Mouse (Mus musculus) lung, embryonic 15.5 days (tissue): ENCODE data around the gene Chpf2. TPM values are rescaled to one million over a fixed set of nuclear protein-coding genes. Genes with fewer than 3 reads are reported as not detected.
A peak's percentile ranks its signal among the peaks of the same experiment; 100 is the strongest.
"Not testable (repeated sequence)": the region's sequence is repeated elsewhere in the genome, so short reads cannot be mapped to it uniquely, and the experiment has no call there.

ENCODE experiments used
- ATAC-seq: fragments of 200-750 bp; cut with Nextera tagmentation; 2 replicates; pipeline ENCODE4 v1.8.0; 2017; ENCODE audit warnings: moderate number of reproducible peaks, borderline replicate concordance; ENCODE audit not compliant: low FRiP score, low TSS enrichment; ENCODE audit errors: extremely low read depth
- H3K27ac ChIP-seq: fragments of 300-500 bp; sonication (generic); 2 replicates; pipeline ENCODE4 v1.5.1; 2015; ENCODE audit warnings: moderate library complexity, mild to moderate bottlenecking, inconsistent platforms
- H3K27me3 ChIP-seq: fragments of 300-500 bp; sonication (generic); 2 replicates; pipeline ENCODE4 v1.6.1; 2015; ENCODE audit warnings: inconsistent platforms
- H3K36me3 ChIP-seq: fragments of 300-500 bp; sonication (generic); 2 replicates; pipeline ENCODE4 v1.6.1; 2015; ENCODE audit warnings: inconsistent platforms
- H3K4me1 ChIP-seq: fragments of 300-500 bp; sonication (generic); 2 replicates; pipeline ENCODE4 v1.6.1; 2015; ENCODE audit warnings: inconsistent platforms
- H3K4me2 ChIP-seq: fragments of 300-500 bp; sonication (generic); 2 replicates; pipeline ENCODE4 v1.6.1; 2015; ENCODE audit warnings: inconsistent platforms, mild to moderate bottlenecking, moderate library complexity
- H3K4me3 ChIP-seq: fragments of 300-500 bp; sonication (generic); 2 replicates; pipeline ENCODE4 v1.5.1; 2015; ENCODE audit warnings: mild to moderate bottlenecking, inconsistent platforms
- H3K9ac ChIP-seq: fragments of 300-500 bp; sonication (generic); 2 replicates; pipeline ENCODE4 v1.6.1; 2015; ENCODE audit warnings: inconsistent platforms
- H3K9me3 ChIP-seq: fragments of 300-500 bp; sonication (generic); 2 replicates; pipeline ENCODE4 v1.6.1; 2016; ENCODE audit warnings: inconsistent platforms
- WGBS: fragments of 180-500 bp; shearing (Covaris S2); methylation state at CpG from one replicate; pipeline ENCODE4 v1.1.7; 2015; 5-methylcytosine and 5-hydroxymethylcytosine counted together
- polyA plus RNA-seq: library from polyadenylated mRNA; unstranded; fragments of >200 nt; fragmentation: Nextera tagmentation; extraction: Ambion mirVana; gene quantifications from 2 replicates; pipeline ENCODE4 v1.2.1, GENCODE M21; 2015

The Chpf2 gene
- 21.7 and 21.8 TPM in 2 replicates for polyA plus RNA-seq

- Histone ChIP-seq H3K36me3 (peaks cover 29% of the 10 kb centered on the region), H3K4me2 (peak within 1 kb of the TSS; percentile 85), H3K27ac (peak within 1 kb of the TSS; percentile 47; the same call in 1 of the 2 replicates), H3K4me3 (peak within 1 kb of the TSS; percentile 92), H3K9me3 (no peaks in the 10 kb centered on the region), H3K4me1 (peaks cover 28% of the 10 kb centered on the region), H3K27me3 (no peaks in the 10 kb centered on the region), H3K9ac (peak within 1 kb of the TSS; percentile 75)
- 0% methylated on average over 43 of the region's 43 CpGs for WGBS
- peak; percentile 88 for ATAC-seq
Observed at GRCm38 (mm10) chr5:24586547-24587199, at the start of gene Chpf2. Chpf2 (plus strand) TSS chr5:24586741.

DNA sequence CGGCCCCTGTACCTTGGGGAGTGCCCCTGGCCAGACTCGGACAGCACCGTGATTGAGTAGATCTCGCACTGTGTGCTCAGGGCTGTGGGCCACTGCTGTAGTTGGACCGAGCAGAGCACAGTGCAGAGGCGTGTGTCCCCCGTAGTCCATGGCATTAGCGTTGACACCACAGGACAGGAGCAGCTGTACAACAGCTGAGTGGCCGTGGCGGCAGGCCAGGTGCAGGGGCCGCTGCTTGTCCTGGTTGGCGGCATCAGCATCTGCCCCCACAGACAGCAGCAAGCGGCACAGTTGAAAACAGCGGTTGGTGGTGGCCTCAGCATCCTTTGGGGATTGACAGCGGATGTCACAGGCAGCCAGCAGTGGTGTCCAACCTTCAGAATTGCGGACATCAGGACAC, 48.9 kb upstream of the Chpf2 start:
- no peak for ATAC-seq
- Histone ChIP-seq H3K4me3 (no peak overlapping the region), H3K27me3 (peaks cover 20% of the 10 kb centered on the region), H3K4me2 (no peak overlapping the region), H3K4me1 (peaks cover 16% of the 10 kb centered on the region), H3K9me3 (no peaks in the 10 kb centered on the region), H3K9ac (no peak overlapping the region), H3K36me3 (no peaks in the 10 kb centered on the region), H3K27ac (no peak overlapping the region)
- 59% methylated on average over 16 of the region's 16 CpGs for WGBS

DNA sequence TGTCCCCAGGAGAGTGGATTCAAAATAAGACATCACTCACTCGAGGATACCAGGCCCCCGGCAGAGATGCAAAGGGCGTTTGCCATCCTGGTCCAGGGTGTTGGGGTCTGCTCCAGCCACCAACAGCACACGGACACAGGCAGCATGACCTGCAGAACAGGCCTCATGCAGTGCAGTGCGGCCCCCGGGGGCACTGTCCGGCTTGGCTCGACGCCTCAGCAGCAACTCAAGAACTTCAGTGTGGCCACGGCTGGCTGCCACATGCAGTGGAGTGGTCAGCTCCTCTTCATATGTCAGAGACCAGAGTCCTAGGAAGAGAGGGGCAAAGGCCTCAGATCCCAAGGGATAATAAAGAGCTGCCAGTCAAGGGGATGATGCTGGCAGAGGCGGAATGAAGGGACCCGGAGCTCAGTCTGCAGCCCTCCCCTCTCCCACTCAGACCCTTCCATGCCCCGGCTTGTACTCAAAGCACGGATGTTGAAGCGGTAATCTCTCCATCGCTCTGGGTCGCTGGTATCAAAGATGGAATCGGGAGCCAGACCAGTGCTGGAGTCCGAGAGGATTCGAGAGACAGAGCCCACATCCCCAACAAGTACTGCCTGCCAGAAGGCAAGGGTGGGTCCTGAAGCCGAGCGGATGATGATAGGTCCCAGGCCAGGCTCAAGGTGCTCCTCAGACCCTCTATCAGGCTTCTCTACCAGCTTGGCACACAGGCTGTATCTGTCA, 46.8 kb upstream of the Chpf2 start:
- H3K36me3 ChIP-seq, result no peaks in the 10 kb centered on the region
- H3K4me2 ChIP-seq, result no peak overlapping the region
- no peak overlapping the region for H3K4me3 ChIP-seq
- 79% methylated on average over 22 of the region's 22 CpGs for WGBS
- peaks cover 16% of the 10 kb centered on the region for H3K4me1 ChIP-seq
- H3K27ac ChIP-seq, result no peak overlapping the region
- 0 out of 2 replicates have a peak, but pooled peaks have one; percentile 3 for ATAC-seq
- H3K9ac ChIP-seq, result no peak overlapping the region
- peaks cover 8% of the 10 kb centered on the region for H3K27me3 ChIP-seq
- H3K9me3 ChIP-seq, result no peaks in the 10 kb centered on the region

DNA sequence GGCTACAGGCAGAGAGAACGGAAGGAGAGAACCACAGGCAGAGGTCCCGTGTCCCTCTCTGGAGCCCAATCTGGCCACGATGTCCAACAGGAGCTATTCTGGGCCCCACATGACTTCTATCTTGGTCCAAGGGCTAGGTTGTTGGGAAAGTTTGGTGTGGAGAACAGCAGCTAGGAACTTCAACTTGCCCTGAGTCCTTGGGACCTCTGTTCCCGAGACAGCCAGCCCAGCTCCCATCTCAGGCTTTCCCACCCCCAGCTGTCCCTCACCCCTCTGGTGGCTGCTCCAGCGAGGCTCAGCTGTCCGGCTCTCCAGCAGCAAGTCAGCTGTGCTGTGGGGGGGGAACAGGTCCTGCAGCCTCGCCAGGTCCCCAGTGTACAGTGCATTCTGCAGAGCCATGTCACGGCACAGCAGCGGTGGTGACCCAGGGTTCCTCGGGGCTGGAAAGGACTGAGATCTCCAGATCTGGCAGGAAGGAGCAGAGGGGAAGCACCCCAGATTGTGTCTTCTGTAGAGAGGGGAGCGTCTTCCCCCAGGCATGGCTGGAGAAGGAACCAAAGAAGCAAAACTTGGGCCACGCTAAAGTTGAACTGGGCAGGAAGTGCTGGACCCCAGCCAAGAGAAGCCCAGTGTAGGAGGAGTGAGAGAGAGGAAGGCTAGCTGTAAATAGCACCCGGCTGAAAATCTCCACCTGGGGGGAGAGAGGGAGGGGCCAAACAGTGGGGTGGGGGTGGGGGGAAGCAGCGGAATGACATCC, 46.0 kb upstream of the Chpf2 start, which contains the start of gene Asb10:
Gene Asb10 (minus strand): TSS at position 592 of the 757 bp plus-strand sequence.
- Histone ChIP-seq H3K36me3 (no peaks in the 10 kb centered on the region), H3K4me2 (peak within 1 kb of the TSS; percentile 45), H3K9me3 (no peaks in the 10 kb centered on the region), H3K4me1 (peaks cover 16% of the 10 kb centered on the region), H3K4me3 (peak within 1 kb of the TSS; percentile 6; the same call in 1 of the 2 replicates), H3K9ac (no peak within 1 kb of the TSS), H3K27ac (0 out of 2 replicates have a peak within 1 kb of the TSS, but pooled peaks have one; percentile 4), H3K27me3 (peaks cover 8% of the 10 kb centered on the region)
- peak; percentile 62; the same call in 1 of the 2 replicates for ATAC-seq
- 13% methylated on average over 14 of the region's 14 CpGs for WGBS

- Histone ChIP-seq H3K4me1 (peaks cover 16% of the 10 kb centered on the region), H3K27ac (0 out of 2 replicates have a peak overlapping the region, but pooled peaks have one; percentile 4), H3K9me3 (no peaks in the 10 kb centered on the region), H3K36me3 (no peaks in the 10 kb centered on the region), H3K4me3 (0 out of 2 replicates have a peak overlapping the region, but pooled peaks have one; percentile 6), H3K9ac (no peak overlapping the region), H3K4me2 (peak overlapping the region; percentile 45), H3K27me3 (peaks cover 8% of the 10 kb centered on the region)
- WGBS, result 5% methylated on average over 6 of the region's 6 CpGs
- ATAC-seq, result no peak
Observed at GRCm38 (mm10) chr5:24541144-24541569, 45.4 kb upstream of the Chpf2 start.

DNA sequence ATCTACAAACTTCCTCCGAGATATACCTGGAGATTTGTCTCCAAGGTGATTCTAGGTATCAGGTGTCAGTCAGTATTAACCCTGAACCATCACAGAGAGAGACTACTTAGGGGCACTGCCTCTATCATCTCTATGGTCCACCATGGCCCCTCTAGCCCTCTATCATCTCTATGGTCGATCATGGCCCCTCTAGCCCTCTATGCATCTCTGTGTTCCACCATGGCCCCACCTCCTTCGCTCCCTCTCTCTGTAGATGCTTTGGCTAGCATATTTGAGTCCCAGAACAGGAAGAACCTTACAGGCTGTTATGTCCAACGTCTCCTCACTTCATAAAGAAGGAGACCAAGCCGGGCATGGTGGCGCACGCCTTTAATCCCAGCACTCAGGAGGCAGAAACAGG, 43.9 kb upstream of the Chpf2 start:
- WGBS, result 85% methylated on average over 7 of the region's 7 CpGs
- Histone ChIP-seq H3K4me1 (peaks cover 16% of the 10 kb centered on the region), H3K9me3 (no peaks in the 10 kb centered on the region), H3K27ac (no peak overlapping the region), H3K36me3 (no peaks in the 10 kb centered on the region), H3K4me2 (no peak overlapping the region), H3K4me3 (no peak overlapping the region), H3K9ac (no peak overlapping the region), H3K27me3 (peaks cover 4% of the 10 kb centered on the region; the same call in 1 of the 2 replicates)
- no peak for ATAC-seq

DNA sequence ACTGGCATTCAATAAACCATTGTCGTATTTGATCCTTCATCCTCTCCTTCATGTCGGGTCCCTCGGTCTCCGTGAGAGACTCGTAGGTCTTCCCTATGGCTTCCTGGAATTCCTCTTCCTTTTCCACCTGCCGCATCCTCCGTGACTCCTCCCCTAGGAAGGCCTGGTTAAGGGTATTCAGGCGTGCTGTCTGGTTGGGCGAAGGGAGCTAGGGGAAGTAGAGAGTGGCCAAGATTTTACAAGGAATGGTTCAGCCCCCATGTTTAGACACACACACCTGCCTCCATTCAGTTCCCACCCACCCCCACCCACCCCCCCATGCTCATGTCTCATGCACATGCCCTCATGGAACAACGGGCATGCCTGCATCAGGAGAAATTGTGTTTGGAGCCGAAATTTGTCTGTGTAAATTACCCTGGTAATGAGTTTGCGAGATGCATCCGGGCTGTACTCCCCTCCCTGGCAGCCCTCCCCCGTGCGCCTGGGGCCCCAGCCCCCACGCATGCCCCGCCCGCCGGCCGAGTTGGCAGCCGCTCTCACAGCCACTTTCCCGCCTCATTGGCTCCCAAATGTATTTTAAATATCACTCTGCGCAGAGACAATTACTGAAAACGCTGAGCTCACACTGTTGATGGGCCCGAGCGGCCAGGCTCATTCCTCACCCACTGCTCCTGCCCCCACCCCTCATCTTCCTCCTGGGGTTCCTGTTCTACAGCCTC, 35.8 kb upstream of the Chpf2 start:
- no peak overlapping the region for H3K27ac ChIP-seq
- 25% methylated on average over 26 of the region's 26 CpGs for WGBS
- H3K4me3 ChIP-seq, result no peak overlapping the region
- ATAC-seq, result peak; percentile 62; the same call in 1 of the 2 replicates
- H3K4me2 ChIP-seq, result peak overlapping the region; percentile 44
- peaks cover 11% of the 10 kb centered on the region for H3K4me1 ChIP-seq
- no peaks in the 10 kb centered on the region for H3K9me3 ChIP-seq
- no peaks in the 10 kb centered on the region for H3K27me3 ChIP-seq
- H3K9ac ChIP-seq, result no peak overlapping the region
- H3K36me3 ChIP-seq, result no peaks in the 10 kb centered on the region

DNA sequence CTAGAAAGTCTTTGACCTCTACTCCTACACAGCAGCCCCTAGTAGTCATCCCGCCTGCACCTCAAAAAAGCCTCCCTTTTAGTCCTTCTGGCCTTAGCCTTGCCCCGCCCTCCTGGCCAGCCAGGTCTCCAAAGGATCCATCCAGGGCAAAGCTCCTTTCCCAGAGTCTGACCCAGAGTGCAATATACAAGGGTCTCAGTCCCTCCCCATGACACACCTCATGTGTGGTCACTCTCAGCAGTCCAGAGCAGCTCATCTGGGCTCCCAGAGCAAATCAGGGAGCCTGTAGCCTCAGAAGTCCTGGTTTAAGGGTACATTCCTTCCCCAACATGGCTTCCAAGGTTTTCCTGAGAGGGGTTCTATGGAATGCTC, 35.2 kb upstream of the Chpf2 start:
- H3K9ac ChIP-seq, result no peak overlapping the region
- H3K27me3 ChIP-seq, result no peaks in the 10 kb centered on the region
- 52% methylated on average over 2 of the region's 2 CpGs for WGBS
- H3K4me1 ChIP-seq, result peaks cover 11% of the 10 kb centered on the region
- H3K36me3 ChIP-seq, result no peaks in the 10 kb centered on the region
- no peak overlapping the region for H3K4me3 ChIP-seq
- H3K4me2 ChIP-seq, result peak overlapping the region; percentile 44
- no peak overlapping the region for H3K27ac ChIP-seq
- no peaks in the 10 kb centered on the region for H3K9me3 ChIP-seq
- peak; percentile 33; the same call in 1 of the 2 replicates for ATAC-seq

DNA sequence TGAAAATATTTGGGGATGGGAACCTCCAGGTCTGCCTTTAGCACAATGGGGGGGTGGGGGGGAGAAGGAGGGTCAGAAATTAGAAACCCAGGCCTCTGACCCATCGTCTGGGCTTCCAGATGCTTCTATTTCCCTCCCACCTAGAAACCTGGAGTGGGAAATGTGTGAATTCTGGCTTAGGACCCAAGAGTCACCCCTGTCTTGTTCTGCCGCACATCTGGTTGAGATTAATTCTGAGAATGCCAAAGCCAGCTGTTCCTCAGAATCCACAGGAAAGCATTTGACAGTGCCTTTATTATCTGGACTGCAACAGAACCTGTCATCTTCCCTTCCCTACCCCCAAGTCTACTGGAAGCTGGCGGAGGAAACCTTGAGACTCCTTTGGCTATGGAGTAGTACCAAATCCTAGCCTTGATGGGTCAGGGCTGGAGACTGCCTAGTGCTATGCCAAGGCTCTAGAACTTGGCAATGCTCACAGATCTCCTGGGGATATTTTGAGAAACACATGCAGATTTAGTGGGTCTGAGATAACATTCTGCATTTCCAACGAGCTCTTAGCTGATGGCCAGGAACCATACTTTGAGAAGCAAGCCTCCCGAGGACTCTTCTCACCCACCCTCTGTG, 32.8 kb upstream of the Chpf2 start:
- Histone ChIP-seq H3K9ac (no peak overlapping the region), H3K9me3 (no peaks in the 10 kb centered on the region), H3K4me1 (peaks cover 11% of the 10 kb centered on the region), H3K4me2 (no peak overlapping the region), H3K27me3 (no peaks in the 10 kb centered on the region), H3K27ac (no peak overlapping the region), H3K36me3 (no peaks in the 10 kb centered on the region), H3K4me3 (no peak overlapping the region)
- no peak for ATAC-seq
- 51% methylated on average over 5 of the region's 5 CpGs for WGBS

DNA sequence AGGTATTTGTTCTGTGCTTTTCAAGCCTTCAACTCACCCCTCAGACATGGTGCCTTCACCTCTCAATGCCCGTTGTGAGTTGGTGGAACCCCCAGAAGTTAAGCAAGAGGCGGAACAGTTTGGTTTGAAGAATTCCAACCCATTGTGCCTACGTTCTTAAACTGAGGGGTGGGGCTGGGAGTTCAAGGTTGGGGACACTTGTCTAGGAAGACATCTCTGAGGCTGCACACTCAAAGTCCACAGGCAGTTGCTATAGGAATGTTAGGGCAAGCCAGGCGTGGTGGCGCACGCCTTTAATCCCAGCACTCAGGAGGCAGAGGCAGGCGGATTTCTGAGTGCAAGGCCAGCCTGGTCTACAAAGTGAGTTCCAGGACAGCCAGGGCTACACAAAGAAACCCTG, 31.2 kb upstream of the Chpf2 start:
- not testable (repeated sequence) for ATAC-seq, H3K9ac ChIP-seq
- 86% methylated on average over 7 of the region's 7 CpGs for WGBS

GRCm38 (mm10) chr5:24556709-24557108, 29.8 kb upstream of the Chpf2 start, which contains the start of gene 4931409K22Rik:
4931409K22Rik (minus strand) TSS chr5:24556809.
- Histone ChIP-seq H3K4me3 (no peak within 1 kb of the TSS), H3K27ac (no peak within 1 kb of the TSS), H3K4me1 (no peaks in the 10 kb centered on the region), H3K4me2 (no peak within 1 kb of the TSS), H3K9me3 (no peaks in the 10 kb centered on the region), H3K36me3 (no peaks in the 10 kb centered on the region), H3K9ac (no peak within 1 kb of the TSS), H3K27me3 (no peaks in the 10 kb centered on the region)
- WGBS, result 64% methylated on average over 2 of the region's 2 CpGs
- no peak for ATAC-seq

More for the DNA sequence above, 31.2 kb upstream of the Chpf2 start:
- not testable (repeated sequence) for H3K36me3 ChIP-seq, H3K4me3 ChIP-seq, H3K9me3 ChIP-seq, H3K4me2 ChIP-seq, H3K27me3 ChIP-seq, H3K27ac ChIP-seq
- peaks cover 11% of the 10 kb centered on the region for H3K4me1 ChIP-seq
